Mouse (Mus musculus): ENCODE results near the gene Wbp2nl.

- TF ChIP-seq MAFK (IDR thresholded peaks at IDR 0.05; ENCODE audit: insufficient replicate concordance, low read length): no peak
- no peak for TF ChIP-seq ZC3H11A (IDR thresholded peaks at IDR 0.05; ENCODE audit: low read depth, low read length)
- no peak for TF ChIP-seq ZNF384 (IDR thresholded peaks at IDR 0.05; ENCODE audit: low read depth, low read length)
- TF ChIP-seq MYC (IDR thresholded peaks at IDR 0.05; ENCODE audit: low read depth, low read length): no peak
Measured at GRCm38 (mm10) chr15:82347852-82348251, 49.1 kb downstream of the Wbp2nl start.
